30 mouse cellular contexts compared by ENCODE assay signal in genomic region chr10:58205986-58206385, GRCm38 (mm10). TPM values are rescaled to one million over a fixed set of nuclear protein-coding genes. Genes with fewer than 3 reads are reported as not detected.
"Had no signal": no experiment of that assay in that cellular context is flagged by ENCODE, and none has a peak within 500 bp of the region (broad histone marks: within the 10 kb centered on the region; RNA-seq: fewer than 3 reads in every experiment).

No protein-coding gene starts in this region.

- H3K36me3 ChIP-seq: limb, embryonic 12.5 days; limb, embryonic 15.5 days; liver, embryonic 13.5 days; stomach, embryonic 15.5 days had no signal

- H3K4me2 ChIP-seq: limb, embryonic 12.5 days; limb, embryonic 15.5 days; liver, embryonic 13.5 days; midbrain, embryonic 11.5 days; stomach, embryonic 15.5 days had no signal

- H3K9me3 ChIP-seq: limb, embryonic 15.5 days; liver, embryonic 13.5 days; stomach, embryonic 15.5 days had no signal

- H3K27ac ChIP-seq: left cerebral cortex, adult 2 months; limb, embryonic 12.5 days; limb, embryonic 15.5 days; liver, embryonic 13.5 days; stomach, embryonic 15.5 days had no signal

- H3K4me1 ChIP-seq: limb, embryonic 12.5 days; limb, embryonic 15.5 days; liver, embryonic 13.5 days; stomach, embryonic 15.5 days had no signal

- DNase-seq: kidney, adult 8-10 months; kidney, postnatal 10 days; kidney, postnatal 36 days; layer of hippocampus, postnatal 36 days; liver, embryonic 13.5 days; lung, adult 2 months; lung, postnatal 14 days; lung, postnatal 4 days; midbrain, embryonic 14.5 days; thymus, adult 18-20 months; thymus, postnatal 36 days had no signal

- H3K9ac ChIP-seq: limb, embryonic 12.5 days; limb, embryonic 15.5 days; liver, embryonic 13.5 days; stomach, embryonic 15.5 days had no signal

- H3K27me3 ChIP-seq: limb, embryonic 12.5 days; limb, embryonic 15.5 days; liver, embryonic 13.5 days; stomach, embryonic 15.5 days had no signal

- H3K4me3 ChIP-seq: left cerebral cortex, adult 2 months; limb, embryonic 12.5 days; limb, embryonic 15.5 days; liver, embryonic 13.5 days; stomach, embryonic 15.5 days had no signal

- ATAC-seq: intestine, postnatal 0 days had no signal

RNA-seq across cellular contexts. Expression of gene AW822073, which starts 18.7 kb away (rescaled TPM):
- total RNA-seq: layer of hippocampus, postnatal 10 days; layer of hippocampus, postnatal 36 days; left cerebral cortex, adult 2 months; left cerebral cortex, postnatal 10 days; left cerebral cortex, postnatal 36 days; megakaryocyte progenitor cell, adult 5-6 weeks; megakaryocyte-erythroid progenitor cell, adult 5-6 weeks; midbrain, postnatal 0 days had no signal
- polyA plus RNA-seq: intestine, postnatal 0 days; limb, embryonic 12.5 days; limb, embryonic 15.5 days; liver, embryonic 13.5 days; liver, embryonic 16.5 days; lung, adult 2 months; lung, embryonic 16.5 days; midbrain, embryonic 11.5 days; midbrain, embryonic 14.5 days; midbrain, postnatal 0 days; neural tube, embryonic 11.5 days; neural tube, embryonic 14.5 days; small intestine, adult 2 months; stomach, embryonic 15.5 days; urinary bladder, adult 2 months had no signal

RNA-seq across cellular contexts. Expression of gene Duxf3, which starts 26.5 kb away (rescaled TPM):
- total RNA-seq: layer of hippocampus, adult 8-10 months; layer of hippocampus, postnatal 10 days; layer of hippocampus, postnatal 36 days; left cerebral cortex, adult 2 months; left cerebral cortex, postnatal 10 days; left cerebral cortex, postnatal 36 days; megakaryocyte progenitor cell, adult 5-6 weeks; megakaryocyte-erythroid progenitor cell, adult 5-6 weeks; midbrain, postnatal 0 days had no signal
- polyA plus RNA-seq: intestine, postnatal 0 days; limb, embryonic 12.5 days; limb, embryonic 15.5 days; liver, embryonic 13.5 days; liver, embryonic 16.5 days; lung, adult 2 months; lung, embryonic 16.5 days; midbrain, embryonic 11.5 days; midbrain, embryonic 14.5 days; midbrain, postnatal 0 days; neural tube, embryonic 11.5 days; neural tube, embryonic 14.5 days; small intestine, adult 2 months; stomach, embryonic 15.5 days; urinary bladder, adult 2 months had no signal

RNA-seq across cellular contexts. Expression of gene Gm4981, which starts 30.5 kb away (rescaled TPM):
- total RNA-seq: layer of hippocampus, adult 8-10 months; layer of hippocampus, postnatal 10 days; layer of hippocampus, postnatal 36 days; left cerebral cortex, adult 2 months; left cerebral cortex, postnatal 10 days; left cerebral cortex, postnatal 36 days; megakaryocyte progenitor cell, adult 5-6 weeks; megakaryocyte-erythroid progenitor cell, adult 5-6 weeks had no signal
- polyA plus RNA-seq: intestine, postnatal 0 days; limb, embryonic 12.5 days; limb, embryonic 15.5 days; liver, embryonic 13.5 days; liver, embryonic 16.5 days; lung, adult 2 months; lung, embryonic 16.5 days; midbrain, embryonic 11.5 days; midbrain, embryonic 14.5 days; midbrain, postnatal 0 days; neural tube, embryonic 11.5 days; neural tube, embryonic 14.5 days; small intestine, adult 2 months; stomach, embryonic 15.5 days; urinary bladder, adult 2 months had no signal
